Mouse (Mus musculus) cerebellum, adult 2 months (tissue): ENCODE data around the gene Alppl2.

Experiments
- CTCF ChIP-seq: fragments of 200-500 bp; IDR thresholded peaks from 2 replicates; pipeline ENCODE4 v1.5.1; 2011; ENCODE audit warnings: low read depth, mild to moderate bottlenecking, control low read depth, low read length, moderate library complexity, borderline replicate concordance; ENCODE audit not compliant: insufficient read depth
- POLR2A ChIP-seq: fragments of 200-500 bp; IDR thresholded peaks from 2 replicates; pipeline ENCODE4 v1.6.1; 2011; ENCODE audit warnings: low read length, control low read depth, borderline replicate concordance; ENCODE audit not compliant: insufficient read depth

DNA sequence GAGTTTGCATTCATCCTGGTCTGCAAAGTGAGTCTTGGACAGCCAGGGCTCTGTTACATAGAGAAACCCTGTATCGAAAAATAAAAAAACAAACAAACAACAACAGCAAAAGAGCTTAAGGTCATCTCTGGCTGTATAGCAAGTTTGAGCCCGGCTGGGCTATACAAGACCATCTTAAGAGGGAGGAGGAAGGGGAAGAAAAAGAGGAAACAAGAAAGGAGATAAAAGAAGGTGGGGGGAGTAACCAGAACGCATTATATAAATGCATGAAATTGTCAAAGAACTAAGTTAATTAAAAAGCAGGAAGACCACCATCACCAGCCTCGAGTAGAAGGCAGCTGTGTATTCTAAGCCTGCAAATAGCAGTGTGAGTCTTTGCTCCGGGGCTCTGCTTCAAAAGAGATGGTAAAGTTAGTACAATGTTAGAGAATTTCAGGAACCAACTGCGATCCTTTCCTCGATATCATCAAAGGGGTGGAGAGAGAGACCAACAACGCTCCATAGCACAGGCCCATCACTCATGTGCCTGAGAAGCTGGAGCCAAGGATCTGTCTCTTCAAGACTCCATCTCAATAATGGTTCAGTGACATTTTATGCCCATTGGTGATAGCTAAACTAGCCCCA, 30.6 kb downstream of the Alppl2 start:
- TF ChIP-seq POLR2A (no peak), CTCF (no peak)
